Mouse (Mus musculus): ENCODE measurements around the gene Mbd3.

DNA sequence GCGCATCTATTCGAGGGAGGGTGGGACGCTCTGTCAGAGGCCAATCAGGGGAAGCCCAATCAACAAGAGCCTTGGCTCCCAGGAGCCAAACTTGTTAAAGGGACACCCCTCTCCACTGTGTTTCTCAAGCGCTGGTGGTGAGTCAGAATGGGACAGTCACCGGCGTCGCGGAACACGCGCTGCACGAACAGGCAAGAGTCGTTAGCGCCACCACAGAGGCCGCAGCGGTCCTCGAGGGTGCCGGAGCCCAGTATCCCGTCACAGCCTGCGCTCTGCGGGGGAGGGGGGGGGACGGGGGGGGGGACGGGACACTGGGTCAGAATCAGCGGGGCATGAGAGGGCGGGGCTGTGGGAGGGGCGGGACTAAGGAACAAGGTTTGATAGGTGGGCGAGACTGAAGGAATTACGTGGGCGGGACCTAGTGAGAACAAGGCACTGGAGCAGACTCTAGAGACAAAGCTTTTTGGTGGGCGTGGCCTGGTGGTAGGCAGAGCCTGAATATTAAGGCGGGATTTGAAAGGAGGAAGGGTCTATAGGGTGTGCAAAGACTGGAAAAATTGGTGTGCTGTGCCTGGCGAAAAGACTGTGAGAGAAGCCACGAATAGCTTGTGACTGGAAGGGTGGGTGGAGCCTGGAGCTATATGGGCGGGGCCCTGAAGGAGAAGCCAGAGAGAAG is 56.5 kb downstream of the Mbd3 start:
- TF ChIP-seq CTCF (IDR thresholded peaks at IDR 0.05; ENCODE audit: borderline replicate concordance, control insufficient read depth, extremely low read depth, insufficient read depth, low read length, poor library complexity) (no peak), POLR2A (IDR thresholded peaks at IDR 0.05; ENCODE audit: control insufficient read depth, extremely low read depth, insufficient read depth, low read length, poor library complexity) (no peak)

Data from thymus, adult 2 months (tissue).